ENCODE assay signal across 13 mouse cellular contexts in genomic region chr17:27207113-27207707, GRCm38 (mm10). TPM values are rescaled to one million over a fixed set of nuclear protein-coding genes. Genes with fewer than 3 reads are reported as not detected.
DNase-seq lines count a peak whose midpoint lies in the region; ATAC-seq and TF ChIP-seq lines count a peak whose summit lies in the region.
"Had no signal": no experiment of that assay in that cellular context is flagged by ENCODE, and none has a peak within 500 bp of the region (broad histone marks: within the 10 kb centered on the region; RNA-seq: fewer than 3 reads in every experiment).

No protein-coding gene starts in this region.

- peak; percentile 13 for DNase-seq in lung, postnatal 0 days (ENCODE audit: low spot score)
- DNase-seq in lung, postnatal 25 days (ENCODE audit: low spot score): no peak
- DNase-seq in embryo, embryonic 11 days: peak; percentile 60
- peak; percentile 65 for DNase-seq in kidney, postnatal 0 days (ENCODE audit: low spot score)
- DNase-seq in heart, embryonic 10.5 days (ENCODE audit: low spot score): no peak
- no peak for DNase-seq in left cerebral cortex, adult 2 months (ENCODE audit: extremely low spot score in 1 of 2, low spot score in 2 of 2)
- DNase-seq in cerebellum, adult 2 months: no peak
- DNase-seq: cerebellum, adult 9-11 months; gastrocnemius, postnatal 36 days had no signal

- no peaks in the 10 kb centered on the region for H3K27me3 ChIP-seq in lung, postnatal 0 days (replicated peaks; ENCODE audit: insufficient read depth, low read length)
- no peaks in the 10 kb centered on the region for H3K27me3 ChIP-seq in kidney, postnatal 0 days (ENCODE audit: insufficient read depth, low read length)
- H3K27me3 ChIP-seq in neural tube, embryonic 13.5 days: no peaks in the 10 kb centered on the region
- H3K27me3 ChIP-seq in heart, embryonic 10.5 days (ENCODE audit: insufficient read depth, poor library complexity, severe bottlenecking): peaks cover 10% of the 10 kb centered on the region; the same call in 1 of the 2 replicates
- no peaks in the 10 kb centered on the region for H3K27me3 ChIP-seq in cerebellum, adult 2 months (ENCODE audit: control insufficient read depth, insufficient read depth, low read length)
- H3K27me3 ChIP-seq: midbrain, embryonic 13.5 days; stomach, embryonic 15.5 days had no signal

- no peak for ATAC-seq in lung, postnatal 0 days
- no peak; the same call in 1 of the 2 replicates for ATAC-seq in kidney, postnatal 0 days (replicated peaks; ENCODE audit: low FRiP score, low read depth)
- 0 out of 2 replicates have a peak, but pooled peaks have one; percentile 3 for ATAC-seq in neural tube, embryonic 13.5 days (ENCODE audit: low read depth)
- ATAC-seq: midbrain, embryonic 13.5 days had no signal

- no peak for TF ChIP-seq POLR2A in cerebellum, adult 2 months (IDR thresholded peaks at IDR 0.05; ENCODE audit: borderline replicate concordance, insufficient read depth, low read length)

- no peak overlapping the region for H3K4me3 ChIP-seq in lung, postnatal 0 days (ENCODE audit: low read depth, low read length)
- H3K4me3 ChIP-seq in kidney, postnatal 0 days (replicated peaks; ENCODE audit: low read depth, low read length): no peak overlapping the region
- no peak overlapping the region for H3K4me3 ChIP-seq in neural tube, embryonic 13.5 days
- H3K4me3 ChIP-seq in heart, embryonic 10.5 days: no peak overlapping the region
- no peak overlapping the region for H3K4me3 ChIP-seq in left cerebral cortex, adult 2 months
- H3K4me3 ChIP-seq in cerebellum, adult 2 months (replicated peaks; ENCODE audit: insufficient read depth, low read depth, low read length): no peak overlapping the region
- H3K4me3 ChIP-seq: midbrain, embryonic 13.5 days; stomach, embryonic 15.5 days had no signal

- 28% methylated on average over 11 of the region's 11 CpGs for WGBS in lung, postnatal 0 days
- WGBS in kidney, postnatal 0 days: 15% methylated on average over 11 of the region's 11 CpGs
- 30% methylated on average over 11 of the region's 11 CpGs for WGBS in neural tube, embryonic 13.5 days
- 65% methylated on average over 11 of the region's 11 CpGs for WGBS in heart, embryonic 10.5 days
- 82% methylated on average over 11 of the region's 11 CpGs for WGBS in cerebellum, adult 2 months

- no peaks in the 10 kb centered on the region for H3K36me3 ChIP-seq in lung, postnatal 0 days (ENCODE audit: insufficient read depth, low read length)
- H3K36me3 ChIP-seq in kidney, postnatal 0 days (ENCODE audit: insufficient read depth, low read length): no peaks in the 10 kb centered on the region
- peaks cover 2% of the 10 kb centered on the region; the same call in 1 of the 2 replicates for H3K36me3 ChIP-seq in neural tube, embryonic 13.5 days
- peaks cover 2% of the 10 kb centered on the region; the same call in 1 of the 2 replicates for H3K36me3 ChIP-seq in heart, embryonic 10.5 days
- H3K36me3 ChIP-seq: stomach, embryonic 15.5 days had no signal

- no peak overlapping the region for H3K27ac ChIP-seq in lung, postnatal 0 days (ENCODE audit: low read length)
- H3K27ac ChIP-seq in kidney, postnatal 0 days: no peak overlapping the region
- peak overlapping the region; percentile 97 for H3K27ac ChIP-seq in neural tube, embryonic 13.5 days (replicated peaks)
- H3K27ac ChIP-seq in heart, embryonic 10.5 days: no peak overlapping the region
- H3K27ac ChIP-seq in left cerebral cortex, adult 2 months: no peak overlapping the region
- no peak overlapping the region for H3K27ac ChIP-seq in cerebellum, adult 2 months (ENCODE audit: insufficient read depth, low read length)
- H3K27ac ChIP-seq: stomach, embryonic 15.5 days had no signal

- intact Hi-C loops in left cerebral cortex, adult 2 months (cut with DNase I): loop anchor here (1.0 kb wide), 1 partner anchor 126 kb away; no protein-coding TSS in a partner anchor

- no peak overlapping the region for H3K4me2 ChIP-seq in lung, postnatal 0 days (replicated peaks; ENCODE audit: low read depth, low read length)
- H3K4me2 ChIP-seq in kidney, postnatal 0 days (ENCODE audit: low read length): no peak overlapping the region
- H3K4me2 ChIP-seq in neural tube, embryonic 13.5 days: no peak overlapping the region; the same call in 1 of the 2 replicates
- H3K4me2 ChIP-seq: liver, embryonic 11.5 days; midbrain, embryonic 13.5 days; stomach, embryonic 15.5 days had no signal

- H3K9ac ChIP-seq in lung, postnatal 0 days (replicated peaks; ENCODE audit: low read depth): no peak overlapping the region
- H3K9ac ChIP-seq in kidney, postnatal 0 days (ENCODE audit: low read depth, low read length): no peak overlapping the region
- 0 out of 2 replicates have a peak overlapping the region, but pooled peaks have one; percentile 45 for H3K9ac ChIP-seq in neural tube, embryonic 13.5 days
- H3K9ac ChIP-seq: stomach, embryonic 15.5 days had no signal

- TF ChIP-seq CTCF in lung, postnatal 0 days (IDR thresholded peaks at IDR 0.05): no peak
- no peak; the same call in 1 of the 2 replicates for TF ChIP-seq CTCF in kidney, postnatal 0 days (IDR thresholded peaks at IDR 0.05; ENCODE audit: low read depth)
- no peak for TF ChIP-seq CTCF in left cerebral cortex, adult 2 months (IDR thresholded peaks at IDR 0.05)
- TF ChIP-seq CTCF in cerebellum, adult 2 months (IDR thresholded peaks at IDR 0.05; ENCODE audit: borderline replicate concordance, insufficient read depth, low read depth, low read length): no peak

- H3K4me1 ChIP-seq in lung, postnatal 0 days (ENCODE audit: insufficient read depth, low read depth, low read length): no peaks in the 10 kb centered on the region
- peaks cover 11% of the 10 kb centered on the region for H3K4me1 ChIP-seq in kidney, postnatal 0 days (replicated peaks; ENCODE audit: insufficient read depth, low read length)
- peaks cover 56% of the 10 kb centered on the region for H3K4me1 ChIP-seq in neural tube, embryonic 13.5 days (replicated peaks)
- H3K4me1 ChIP-seq in heart, embryonic 10.5 days: peaks cover 29% of the 10 kb centered on the region
- H3K4me1 ChIP-seq in cerebellum, adult 2 months (ENCODE audit: control insufficient read depth, insufficient read depth, low read length): no peaks in the 10 kb centered on the region; the same call in 1 of the 2 replicates

- H3K9me3 ChIP-seq in lung, postnatal 0 days (ENCODE audit: low read length): no peaks in the 10 kb centered on the region
- H3K9me3 ChIP-seq in kidney, postnatal 0 days (replicated peaks; ENCODE audit: low read length): no peaks in the 10 kb centered on the region
- no peaks in the 10 kb centered on the region for H3K9me3 ChIP-seq in neural tube, embryonic 13.5 days
- H3K9me3 ChIP-seq in heart, embryonic 10.5 days: no peaks in the 10 kb centered on the region
- H3K9me3 ChIP-seq: midbrain, embryonic 13.5 days; stomach, embryonic 15.5 days had no signal

- TF ChIP-seq EP300 in lung, postnatal 0 days (IDR thresholded peaks at IDR 0.05): no peak

RNA-seq across cellular contexts. Expression of gene Lemd2, which starts 2.9 kb away (rescaled TPM):
- polyA plus RNA-seq in lung, postnatal 0 days (2015; fragmentation: Nextera tagmentation; extraction: Ambion mirVana): 13.2 and 13.9 TPM in 2 replicates
- 14.0 and 18.0 TPM in 2 replicates for polyA plus RNA-seq in kidney, postnatal 0 days (2015; fragmentation: Nextera tagmentation; extraction: Ambion mirVana)
- polyA plus RNA-seq in neural tube, embryonic 13.5 days (2015; fragmentation: Nextera tagmentation; extraction: Ambion mirVana): 16.2 and 18.6 TPM in 2 replicates
- polyA plus RNA-seq in heart, embryonic 10.5 days (2016; fragmentation: Nextera tagmentation; extraction: Ambion mirVana): 11.1 and 14.4 TPM in 2 replicates
- 10 to 100 TPM; 45.3 to 45.7 TPM for total RNA-seq in left cerebral cortex, adult 2 months (2021)
- 76.4 and 76.5 TPM in 2 replicates for polyA plus RNA-seq in cerebellum, adult 2 months (2012; rRNA removed)

RNA-seq across cellular contexts. Expression of gene Ip6k3, which starts 39.6 kb away (rescaled TPM):
- polyA plus RNA-seq in lung, postnatal 0 days (2015; fragmentation: Nextera tagmentation; extraction: Ambion mirVana): 0.75 and 0.91 TPM in 2 replicates
- 0.18 and 0.43 TPM in 2 replicates for polyA plus RNA-seq in kidney, postnatal 0 days (2015; fragmentation: Nextera tagmentation; extraction: Ambion mirVana)
- polyA plus RNA-seq in neural tube, embryonic 13.5 days (2015; fragmentation: Nextera tagmentation; extraction: Ambion mirVana): 0.18 and 0.61 TPM in 2 replicates
- polyA plus RNA-seq in heart, embryonic 10.5 days (2016; fragmentation: Nextera tagmentation; extraction: Ambion mirVana): 0.05 and 0.10 TPM in 2 replicates
- under 1 TPM; 0.38 to 0.47 TPM for total RNA-seq in left cerebral cortex, adult 2 months (2021)
- 0.76 and 1.4 TPM in 2 replicates for polyA plus RNA-seq in cerebellum, adult 2 months (2012; rRNA removed)

Comparison
In these comparisons a context has a peak if more than half of its experiments do, and no peak if none do; other contexts are left out.
1. DNase-seq: peak in lung, postnatal 0 days (single experiment), embryo, embryonic 11 days (single experiment) and kidney, postnatal 0 days (single experiment); none in lung, postnatal 25 days (single experiment), heart, embryonic 10.5 days (single experiment), left cerebral cortex, adult 2 months (0 of 2) and cerebellum, adult 2 months (0 of 2).